Mouse (Mus musculus): ENCODE data around the gene Hebp2. TPM values are rescaled to one million over a fixed set of nuclear protein-coding genes. Genes with fewer than 3 reads are reported as not detected.

The Hebp2 gene
- polyA plus RNA-seq, 1 experiment from 2014 or later: 10.3 TPM

DNA sequence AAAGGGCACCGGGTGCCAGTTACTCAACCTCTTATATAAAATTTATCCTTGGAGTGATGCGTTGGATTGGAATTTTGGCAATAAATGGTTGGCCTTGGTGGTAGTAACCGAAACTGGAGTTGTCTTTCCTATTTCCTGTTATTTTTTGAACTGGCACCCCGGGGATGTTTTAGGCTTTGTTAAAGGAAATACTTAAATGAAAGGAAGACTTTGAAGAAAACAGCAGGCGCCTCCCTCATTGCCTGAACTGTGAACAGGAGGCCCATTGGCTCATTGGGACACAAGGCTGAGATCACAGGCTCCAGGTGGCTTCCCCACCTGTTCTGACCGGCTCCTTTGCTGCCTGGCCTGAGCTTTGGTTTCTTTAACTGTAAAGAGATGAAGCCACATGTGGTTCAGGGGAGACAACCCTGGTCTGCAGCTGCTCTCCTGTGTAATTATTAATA is 39.4 kb downstream of the Hebp2 start:
- Histone ChIP-seq H3K9ac (ENCODE audit: low read length) (no peak overlapping the region), H3K36me3 (ENCODE audit: control insufficient read depth, insufficient read depth, low read length) (no peaks in the 10 kb centered on the region), H3K27me3 (ENCODE audit: control insufficient read depth, insufficient read depth, low read length) (no peaks in the 10 kb centered on the region), H3K4me2 (ENCODE audit: low read depth, low read length, severe bottlenecking) (no peak overlapping the region), H3K27ac (ENCODE audit: low read depth, low read length) (no peak overlapping the region), H3K4me3 (ENCODE audit: low read depth, low read length) (no peak overlapping the region), H3K9me3 (ENCODE audit: control insufficient read depth, low read length) (no peaks in the 10 kb centered on the region), H3K4me1 (replicated peaks; ENCODE audit: control insufficient read depth, insufficient read depth, low read length) (peaks cover 9% of the 10 kb centered on the region; the same call in 1 of the 2 replicates)
- WGBS: 52% methylated on average over 6 of the region's 6 CpGs
- ATAC-seq (replicated peaks; ENCODE audit: low FRiP score): no peak
- DNase-seq (ENCODE audit: low spot score): no peak

DNA sequence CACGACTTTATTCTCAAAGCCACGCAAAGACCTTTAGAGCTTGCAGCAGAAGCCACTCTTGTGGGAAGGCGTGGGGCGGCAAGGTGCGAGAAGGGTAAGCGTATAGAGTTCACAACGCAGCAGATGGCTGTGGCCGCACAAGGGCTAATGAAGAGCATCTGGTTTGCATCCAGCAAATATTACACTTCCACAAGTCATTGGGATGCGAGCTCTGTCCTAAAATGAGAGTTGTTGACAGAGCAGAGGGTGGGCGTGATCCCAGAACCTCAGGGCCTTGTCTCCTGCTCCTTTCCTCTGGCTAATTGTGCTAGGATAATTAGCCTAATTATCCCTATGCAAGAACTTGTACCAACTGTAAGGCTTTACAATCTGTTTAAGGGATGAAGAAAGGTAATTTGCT is 40.2 kb downstream of the Hebp2 start:
- DNase-seq (ENCODE audit: low spot score): peak; percentile 63
- Histone ChIP-seq H3K9ac (ENCODE audit: low read length) (no peak overlapping the region), H3K9me3 (ENCODE audit: control insufficient read depth, low read length) (no peaks in the 10 kb centered on the region), H3K4me1 (replicated peaks; ENCODE audit: control insufficient read depth, insufficient read depth, low read length) (peaks cover 9% of the 10 kb centered on the region; the same call in 1 of the 2 replicates), H3K27me3 (ENCODE audit: control insufficient read depth, insufficient read depth, low read length) (no peaks in the 10 kb centered on the region), H3K4me3 (ENCODE audit: low read depth, low read length) (no peak overlapping the region), H3K36me3 (ENCODE audit: control insufficient read depth, insufficient read depth, low read length) (no peaks in the 10 kb centered on the region), H3K4me2 (ENCODE audit: low read depth, low read length, severe bottlenecking) (no peak overlapping the region), H3K27ac (ENCODE audit: low read depth, low read length) (no peak overlapping the region)
- 57% methylated on average over 10 of the region's 10 CpGs for WGBS
- ATAC-seq (replicated peaks; ENCODE audit: low FRiP score): peak; percentile 81

- no peak for ATAC-seq (replicated peaks; ENCODE audit: low FRiP score)
- no peak overlapping the region for H3K27ac ChIP-seq (ENCODE audit: low read depth, low read length)
- H3K4me1 ChIP-seq (replicated peaks; ENCODE audit: control insufficient read depth, insufficient read depth, low read length): peaks cover 9% of the 10 kb centered on the region; the same call in 1 of the 2 replicates
- no peak overlapping the region for H3K4me3 ChIP-seq (ENCODE audit: low read depth, low read length)
- H3K9ac ChIP-seq (ENCODE audit: low read length): no peak overlapping the region
- DNase-seq (ENCODE audit: low spot score): no peak
- no peak overlapping the region for H3K4me2 ChIP-seq (ENCODE audit: low read depth, low read length, severe bottlenecking)
- WGBS: 56% methylated on average over 3 of the region's 3 CpGs
- no peaks in the 10 kb centered on the region; the same call in 1 of the 2 replicates for H3K36me3 ChIP-seq (ENCODE audit: control insufficient read depth, insufficient read depth, low read length)
- no peaks in the 10 kb centered on the region for H3K9me3 ChIP-seq (ENCODE audit: control insufficient read depth, low read length)
- no peaks in the 10 kb centered on the region for H3K27me3 ChIP-seq (ENCODE audit: control insufficient read depth, insufficient read depth, low read length)
Observed at GRCm38 (mm10) chr10:18501997-18502396, 43.9 kb downstream of the Hebp2 start.

GRCm38 (mm10) chr10:18497066-18497465 is 48.8 kb downstream of the Hebp2 start:
- Histone ChIP-seq H3K4me2 (ENCODE audit: low read depth, low read length, severe bottlenecking) (no peak overlapping the region), H3K27ac (ENCODE audit: low read depth, low read length) (no peak overlapping the region), H3K9me3 (ENCODE audit: control insufficient read depth, low read length) (no peaks in the 10 kb centered on the region), H3K36me3 (ENCODE audit: control insufficient read depth, insufficient read depth, low read length) (no peaks in the 10 kb centered on the region; the same call in 1 of the 2 replicates), H3K9ac (ENCODE audit: low read length) (no peak overlapping the region), H3K27me3 (ENCODE audit: control insufficient read depth, insufficient read depth, low read length) (no peaks in the 10 kb centered on the region), H3K4me1 (replicated peaks; ENCODE audit: control insufficient read depth, insufficient read depth, low read length) (peaks cover 2% of the 10 kb centered on the region; the same call in 1 of the 2 replicates), H3K4me3 (ENCODE audit: low read depth, low read length) (no peak overlapping the region)
- WGBS: 91% methylated on average over 7 of the region's 7 CpGs
- DNase-seq (ENCODE audit: low spot score) (no peak), ATAC-seq (replicated peaks; ENCODE audit: low FRiP score) (no peak)

GRCm38 (mm10) chr10:18494249-18494648 is 51.6 kb downstream of the Hebp2 start:
- Histone ChIP-seq H3K4me1 (replicated peaks; ENCODE audit: control insufficient read depth, insufficient read depth, low read length) (peaks cover 2% of the 10 kb centered on the region; the same call in 1 of the 2 replicates), H3K9ac (ENCODE audit: low read length) (no peak overlapping the region), H3K4me2 (ENCODE audit: low read depth, low read length, severe bottlenecking) (no peak overlapping the region), H3K27me3 (ENCODE audit: control insufficient read depth, insufficient read depth, low read length) (no peaks in the 10 kb centered on the region), H3K4me3 (ENCODE audit: low read depth, low read length) (no peak overlapping the region), H3K36me3 (ENCODE audit: control insufficient read depth, insufficient read depth, low read length) (no peaks in the 10 kb centered on the region; the same call in 1 of the 2 replicates), H3K27ac (ENCODE audit: low read depth, low read length) (no peak overlapping the region), H3K9me3 (ENCODE audit: control insufficient read depth, low read length) (no peaks in the 10 kb centered on the region)
- WGBS: 51% methylated on average over 7 of the region's 7 CpGs
- ATAC-seq (replicated peaks; ENCODE audit: low FRiP score) (no peak), DNase-seq (ENCODE audit: low spot score) (no peak)

- peaks cover 2% of the 10 kb centered on the region; the same call in 1 of the 2 replicates for H3K4me1 ChIP-seq (replicated peaks; ENCODE audit: control insufficient read depth, insufficient read depth, low read length)
- no peaks in the 10 kb centered on the region; the same call in 1 of the 2 replicates for H3K36me3 ChIP-seq (ENCODE audit: control insufficient read depth, insufficient read depth, low read length)
- no peaks in the 10 kb centered on the region for H3K27me3 ChIP-seq (ENCODE audit: control insufficient read depth, insufficient read depth, low read length)
- no peak overlapping the region for H3K4me3 ChIP-seq (ENCODE audit: low read depth, low read length)
- H3K9ac ChIP-seq (ENCODE audit: low read length): no peak overlapping the region
- H3K27ac ChIP-seq (ENCODE audit: low read depth, low read length): no peak overlapping the region
- H3K9me3 ChIP-seq (ENCODE audit: control insufficient read depth, low read length): no peaks in the 10 kb centered on the region
- H3K4me2 ChIP-seq (ENCODE audit: low read depth, low read length, severe bottlenecking): no peak overlapping the region
- ATAC-seq (replicated peaks; ENCODE audit: low FRiP score): no peak
- WGBS: 93% methylated on average over 11 of the region's 11 CpGs
- no peak for DNase-seq (ENCODE audit: low spot score)
Observed at GRCm38 (mm10) chr10:18493010-18493894, 52.6 kb downstream of the Hebp2 start.

DNA sequence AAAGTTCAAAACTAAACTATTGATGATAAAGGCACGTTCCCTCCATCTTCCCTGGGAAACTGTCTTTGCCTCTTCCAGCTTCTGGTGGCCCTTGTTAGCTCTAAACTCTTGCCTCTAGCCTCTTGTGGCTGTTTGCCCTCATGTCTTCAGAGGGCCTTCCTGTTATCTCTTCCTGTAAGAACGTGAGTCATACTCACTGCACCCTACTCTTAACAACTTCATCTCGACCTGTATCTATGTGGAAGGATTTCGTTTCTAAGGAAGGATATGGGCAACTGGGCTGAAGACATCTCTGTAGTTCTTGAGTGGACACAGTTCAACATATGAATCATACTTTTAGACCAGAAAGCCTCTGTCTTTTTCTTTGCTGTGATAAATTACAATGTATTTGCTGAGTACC is 53.9 kb downstream of the Hebp2 start:
- Histone ChIP-seq H3K4me1 (replicated peaks; ENCODE audit: control insufficient read depth, insufficient read depth, low read length) (peaks cover 2% of the 10 kb centered on the region; the same call in 1 of the 2 replicates), H3K36me3 (ENCODE audit: control insufficient read depth, insufficient read depth, low read length) (no peaks in the 10 kb centered on the region), H3K27ac (ENCODE audit: low read depth, low read length) (no peak overlapping the region), H3K9me3 (ENCODE audit: control insufficient read depth, low read length) (no peaks in the 10 kb centered on the region), H3K4me3 (ENCODE audit: low read depth, low read length) (no peak overlapping the region), H3K27me3 (ENCODE audit: control insufficient read depth, insufficient read depth, low read length) (no peaks in the 10 kb centered on the region), H3K9ac (ENCODE audit: low read length) (no peak overlapping the region), H3K4me2 (ENCODE audit: low read depth, low read length, severe bottlenecking) (no peak overlapping the region)
- DNase-seq (ENCODE audit: low spot score) (no peak), ATAC-seq (replicated peaks; ENCODE audit: low FRiP score) (no peak)
- 84% methylated on average over 4 of the region's 4 CpGs for WGBS

DNA sequence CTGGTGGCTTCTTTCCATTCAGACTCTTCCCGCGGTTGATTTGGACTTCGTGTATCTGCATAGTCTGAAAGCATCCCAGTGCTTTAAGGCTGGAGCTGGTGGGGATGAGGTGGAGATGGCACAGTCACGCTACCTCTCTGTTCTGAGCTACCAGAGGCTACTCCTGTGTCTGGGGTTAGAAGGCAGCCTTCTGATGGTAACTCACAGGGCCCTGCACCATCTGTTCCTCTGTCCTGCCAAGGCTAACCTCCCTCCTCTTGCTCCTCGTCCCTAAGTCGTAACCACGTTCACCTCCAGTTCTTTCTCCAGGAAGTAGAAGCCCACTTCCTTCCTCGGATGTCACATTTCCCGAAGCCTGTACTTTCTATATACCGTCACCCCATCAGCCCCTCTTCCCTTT is 55.9 kb downstream of the Hebp2 start:
- Histone ChIP-seq H3K9me3 (ENCODE audit: control insufficient read depth, low read length) (no peaks in the 10 kb centered on the region), H3K27ac (ENCODE audit: low read depth, low read length) (no peak overlapping the region), H3K4me1 (replicated peaks; ENCODE audit: control insufficient read depth, insufficient read depth, low read length) (peaks cover 2% of the 10 kb centered on the region; the same call in 1 of the 2 replicates), H3K4me3 (ENCODE audit: low read depth, low read length) (no peak overlapping the region), H3K36me3 (ENCODE audit: control insufficient read depth, insufficient read depth, low read length) (no peaks in the 10 kb centered on the region), H3K4me2 (ENCODE audit: low read depth, low read length, severe bottlenecking) (no peak overlapping the region), H3K27me3 (ENCODE audit: control insufficient read depth, insufficient read depth, low read length) (no peaks in the 10 kb centered on the region), H3K9ac (ENCODE audit: low read length) (no peak overlapping the region)
- no peak for ATAC-seq (replicated peaks; ENCODE audit: low FRiP score)
- DNase-seq (ENCODE audit: low spot score): no peak
- 91% methylated on average over 10 of the region's 10 CpGs for WGBS
